Mouse (Mus musculus): Measurements from ENCODE around the gene Ltbp3.

Gene Ltbp3

DNA sequence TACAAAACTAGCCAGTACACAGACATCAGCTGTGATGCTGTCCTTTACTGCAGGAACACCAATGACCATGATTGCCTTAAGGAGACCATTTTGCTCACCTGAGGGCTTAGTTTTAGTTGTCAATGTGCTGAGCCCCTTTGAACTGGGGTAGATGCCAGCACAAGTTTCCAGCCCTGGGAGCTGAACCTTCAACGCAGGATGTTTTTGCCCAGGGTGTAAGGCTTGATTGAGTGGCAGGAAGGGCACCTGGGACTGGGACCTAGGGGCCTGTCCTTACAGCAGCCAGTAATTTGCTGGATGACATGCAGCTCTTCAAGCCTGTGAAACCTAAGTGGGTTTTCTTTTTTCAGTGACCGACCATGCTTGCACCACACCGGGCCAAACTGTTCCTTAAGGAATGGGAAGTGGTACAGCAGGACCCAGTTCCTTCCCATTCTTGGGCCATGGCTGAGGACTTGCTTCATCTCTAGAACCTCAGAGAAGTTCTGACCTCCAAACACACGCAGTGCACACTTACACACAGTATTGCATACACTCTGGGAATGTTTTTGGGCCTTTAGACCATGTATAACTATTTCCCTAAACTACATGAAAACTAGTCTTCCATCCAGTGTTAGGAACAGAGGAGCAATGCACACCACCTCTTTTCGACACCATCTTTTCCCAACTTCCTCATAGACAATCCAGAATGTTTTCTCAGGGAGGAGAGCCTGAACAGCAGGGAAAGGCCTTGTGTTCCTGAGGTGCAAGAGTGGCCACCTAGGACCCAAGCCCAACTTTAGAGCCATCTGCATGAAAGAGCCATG, 54.3 kb downstream of the Ltbp3 start:
- peak; percentile 46 for DNase-seq

GRCm38 (mm10) chr19:5795668-5796572, 55.2 kb downstream of the Ltbp3 start:
- no peak for DNase-seq

GRCm38 (mm10) chr19:5796573-5797111, 55.9 kb downstream of the Ltbp3 start:
- DNase-seq, result no peak

DNA sequence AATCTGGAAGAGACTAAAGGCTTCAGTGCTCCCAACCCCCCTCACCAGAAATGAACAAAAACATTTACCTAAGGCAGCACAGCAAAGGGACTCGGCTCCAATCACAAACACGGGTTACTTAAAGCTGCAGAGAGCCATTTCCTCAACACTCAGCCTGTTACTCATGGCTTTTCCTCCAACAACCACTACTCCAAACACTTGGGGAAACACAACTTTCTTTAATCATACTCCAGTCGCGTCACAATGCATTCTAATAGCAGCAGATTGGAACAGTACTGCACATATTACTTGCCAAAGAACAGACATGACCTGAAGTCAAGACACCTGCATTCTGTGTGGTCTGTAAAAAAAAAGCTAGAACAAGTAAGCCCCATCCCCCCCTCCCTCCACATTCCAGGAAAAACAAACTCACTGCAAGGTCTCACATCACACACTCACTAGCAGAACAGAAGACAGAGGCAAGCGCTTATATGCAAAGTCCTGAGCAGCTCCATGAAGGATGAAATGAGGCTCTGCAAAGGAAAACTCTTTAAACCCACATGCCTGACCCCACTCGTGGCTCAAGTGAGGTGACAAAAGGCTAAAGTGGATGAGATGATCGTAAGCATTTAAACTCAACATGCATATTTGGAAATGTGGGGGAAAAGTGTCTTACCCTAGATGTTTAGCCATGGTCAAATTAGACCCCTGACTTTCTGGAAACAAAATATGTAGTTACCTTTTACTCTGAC, 56.8 kb downstream of the Ltbp3 start:
- no peak for DNase-seq

DNA sequence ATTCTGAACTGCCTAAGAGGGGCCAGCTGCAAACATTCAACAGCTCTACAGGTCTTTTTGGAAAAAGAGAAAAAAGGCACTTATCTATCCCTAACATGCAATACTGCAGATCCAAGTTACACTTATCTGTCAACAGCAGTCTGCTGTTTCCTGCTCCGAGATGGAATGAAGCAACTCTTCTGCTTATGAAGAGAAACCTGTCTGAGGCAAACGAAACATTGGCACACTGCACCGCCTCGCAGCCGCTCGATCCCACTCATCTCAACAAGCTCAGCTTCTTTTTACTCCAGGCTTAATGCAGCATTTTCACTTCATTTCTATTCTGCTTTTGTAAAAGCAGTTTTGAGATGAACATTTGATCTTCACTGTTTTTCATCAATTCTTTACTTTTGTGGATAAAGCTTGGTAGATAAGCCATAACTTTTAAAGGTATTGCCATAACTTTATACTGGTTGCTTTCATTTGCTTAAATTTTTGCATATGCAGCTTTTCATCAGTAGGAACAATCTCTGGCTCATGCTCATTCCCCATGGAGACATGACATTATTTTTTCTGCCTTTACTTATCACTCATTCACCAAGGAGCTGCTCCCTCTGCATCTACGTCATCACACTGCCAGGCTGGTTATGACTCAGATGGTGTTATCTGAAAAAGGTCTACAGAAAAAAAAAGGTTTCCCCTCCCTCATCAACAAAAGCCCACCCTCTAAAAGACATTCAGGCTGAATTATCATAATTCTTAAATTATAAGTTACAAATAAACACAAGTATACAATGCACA, 58.2 kb downstream of the Ltbp3 start:
- DNase-seq, result peak; percentile 72

DNA sequence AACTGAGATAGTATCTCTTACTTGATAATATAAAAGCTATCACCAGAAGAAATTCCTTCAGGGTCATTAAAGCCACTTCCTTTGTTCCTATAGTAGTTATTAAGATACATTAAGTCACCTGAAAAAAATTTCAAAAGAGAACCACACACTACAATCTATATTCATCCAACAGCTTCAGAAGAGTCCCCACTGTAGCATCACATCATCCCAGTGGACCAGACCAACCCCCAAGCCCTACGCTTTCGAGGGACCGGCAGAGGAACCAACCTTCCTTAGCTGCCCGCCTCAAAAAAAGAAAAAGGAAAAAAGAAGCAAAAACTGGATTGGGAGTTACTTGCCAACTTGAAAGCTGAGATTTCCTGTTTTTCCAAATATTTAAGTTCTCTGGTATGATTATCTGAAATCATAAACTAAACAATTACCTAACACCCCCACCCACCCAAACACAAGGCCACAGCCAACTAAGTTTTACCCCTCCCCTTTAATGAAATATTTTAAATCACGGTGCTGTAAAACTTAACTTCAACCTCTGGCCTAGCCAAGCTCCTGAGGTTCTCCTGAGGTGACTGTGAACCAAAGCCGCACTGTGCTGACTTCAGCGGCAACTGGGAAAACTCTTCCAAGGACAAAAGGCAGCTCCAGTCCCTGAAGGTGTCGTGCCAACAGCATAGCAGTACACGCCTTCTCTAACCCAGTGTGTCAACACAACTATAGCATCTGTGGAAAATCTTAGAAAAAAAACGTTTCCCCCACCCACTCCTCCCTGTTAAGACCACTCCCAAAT, 59.1 kb downstream of the Ltbp3 start:
- no peak for DNase-seq

DNA sequence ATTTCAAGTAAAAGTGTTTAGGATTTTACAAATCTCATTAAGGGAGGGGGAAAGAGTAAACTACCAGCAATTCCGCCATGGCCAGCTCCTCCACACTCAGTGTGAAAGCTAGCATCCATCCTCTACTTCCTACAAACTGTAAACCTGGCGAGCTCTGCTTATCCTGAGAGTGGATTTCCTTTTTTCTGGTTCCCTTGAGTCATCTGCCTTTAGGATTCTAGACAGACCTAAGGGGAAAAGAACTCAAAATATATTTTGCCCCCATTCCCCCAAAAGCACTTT, 59.6 kb downstream of the Ltbp3 start:
- no peak for DNase-seq

GRCm38 (mm10) chr19:5800632-5801431, 60.1 kb downstream of the Ltbp3 start:
- peak; percentile 78 for DNase-seq

- no peak for DNase-seq
Observed at GRCm38 (mm10) chr19:5801432-5801964, 60.8 kb downstream of the Ltbp3 start.

DNA sequence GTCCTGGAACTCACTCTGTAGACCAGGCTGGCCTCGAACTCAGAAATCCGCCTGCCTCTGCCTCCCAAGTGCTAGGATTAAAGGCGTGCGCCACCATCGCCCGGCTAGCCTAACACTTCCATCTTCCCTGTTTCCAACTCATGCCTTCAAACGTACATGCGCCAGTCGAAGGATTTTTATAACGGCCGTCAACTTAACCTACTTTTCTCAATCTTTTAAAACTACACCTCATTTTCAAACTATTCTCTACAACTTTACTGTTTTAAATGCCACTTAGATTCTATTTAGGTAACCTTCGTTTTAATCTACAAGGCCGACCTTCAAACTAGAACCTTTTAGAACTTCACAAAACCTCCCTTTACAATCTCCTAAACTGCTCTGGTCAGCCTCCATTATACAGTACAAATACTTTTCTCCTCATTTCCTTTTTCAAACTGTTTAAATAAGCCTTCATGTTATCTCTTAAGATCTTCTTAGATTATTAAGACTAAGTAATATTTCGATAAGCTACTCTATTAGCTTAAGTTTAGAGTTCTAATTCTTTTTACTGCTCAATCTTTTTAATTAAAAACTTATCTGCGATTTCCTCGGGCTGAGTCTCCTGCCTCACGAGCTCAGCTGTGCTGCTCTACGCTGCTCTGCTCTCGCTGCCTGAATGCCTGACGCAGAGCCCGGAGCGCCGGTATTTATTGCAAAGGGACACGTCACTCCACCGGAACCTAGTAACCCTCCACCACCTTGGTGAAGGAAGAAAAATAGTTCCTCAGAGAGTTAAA, 61.5 kb downstream of the Ltbp3 start:
- DNase-seq, result peak; percentile 94

DNA sequence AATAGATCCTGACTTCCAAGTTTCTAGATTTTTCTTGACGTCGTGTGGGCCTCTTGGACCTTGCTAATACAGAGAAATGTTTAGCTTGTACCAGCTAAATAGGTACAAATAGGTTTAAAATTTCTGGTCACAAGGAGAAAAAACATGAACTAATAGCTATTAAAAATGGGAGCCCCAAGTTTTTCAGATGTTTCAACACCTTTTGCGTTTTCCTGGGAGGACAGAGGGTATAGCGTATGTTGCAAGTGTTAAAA, 62.0 kb downstream of the Ltbp3 start:
- DNase-seq, result no peak

DNA sequence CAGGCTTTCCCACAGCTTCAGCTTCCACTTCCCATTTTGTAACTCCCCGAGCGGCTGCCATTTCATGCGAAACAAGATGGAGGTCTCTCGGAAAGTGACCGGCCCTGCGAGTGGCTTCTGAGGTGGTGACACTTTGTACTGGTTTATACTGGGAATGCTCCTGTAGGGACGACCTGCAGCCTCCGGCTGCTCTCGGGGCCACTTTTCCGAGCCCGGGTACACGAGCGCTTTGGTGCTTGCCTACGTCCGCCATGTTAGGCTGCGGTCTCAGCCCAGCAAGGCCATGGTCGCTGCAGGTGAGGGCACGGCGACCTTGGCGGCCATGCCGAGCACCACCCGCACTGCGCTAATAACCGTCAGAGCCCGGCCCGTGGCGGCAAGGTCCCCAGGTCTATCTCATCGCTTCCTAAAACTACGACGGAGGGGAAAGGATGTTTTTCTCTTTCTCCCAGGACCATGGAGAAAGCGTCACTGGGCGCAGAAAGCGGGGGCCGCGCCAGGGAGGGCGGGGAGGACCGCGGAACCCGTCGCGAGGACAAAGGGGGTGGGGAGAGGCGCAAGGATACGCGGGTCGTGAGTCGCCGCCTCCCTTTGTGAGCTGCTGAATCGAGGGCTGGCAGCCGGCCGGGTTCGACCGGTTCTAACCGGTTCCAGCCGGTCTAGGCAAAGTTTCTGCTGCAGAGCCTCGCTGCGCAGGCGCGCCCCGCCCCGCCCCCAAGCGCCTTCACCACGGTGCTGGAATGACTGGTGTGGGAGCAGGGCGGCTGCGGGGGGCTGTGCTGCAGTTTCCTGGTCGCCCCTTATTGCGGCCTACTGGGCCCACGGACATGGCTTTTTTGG, 62.6 kb downstream of the Ltbp3 start:
- DNase-seq, result peak; percentile 100

GRCm38 (mm10) chr19:5803881-5804279, 63.2 kb downstream of the Ltbp3 start:
- no peak for DNase-seq

DNA sequence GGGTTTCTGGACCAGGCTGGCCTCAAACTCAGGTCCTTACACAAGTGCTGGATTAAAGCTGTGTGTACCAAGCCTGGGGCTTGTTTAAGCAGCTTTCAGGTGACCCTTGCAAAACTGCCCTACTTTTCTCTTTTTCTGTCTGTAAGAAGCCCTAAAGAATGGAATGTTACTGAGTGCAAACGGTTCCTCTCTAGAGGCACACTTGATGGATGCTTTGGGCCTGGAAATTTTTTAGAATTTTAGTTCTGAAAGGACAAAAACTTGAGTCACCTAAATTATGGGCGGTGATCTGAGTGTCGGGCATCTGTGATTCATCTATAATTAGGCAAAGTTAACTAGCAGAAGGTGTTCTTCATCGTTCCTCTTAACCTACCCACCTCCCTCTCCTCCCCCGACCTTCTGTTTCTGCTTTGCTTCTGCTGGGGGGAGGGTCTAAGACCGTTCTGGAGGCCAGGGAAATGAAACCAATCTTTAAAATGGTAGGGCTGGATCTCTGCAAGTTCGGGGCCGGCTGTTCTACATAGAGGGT, 63.7 kb downstream of the Ltbp3 start:
- DNase-seq, result no peak

DNA sequence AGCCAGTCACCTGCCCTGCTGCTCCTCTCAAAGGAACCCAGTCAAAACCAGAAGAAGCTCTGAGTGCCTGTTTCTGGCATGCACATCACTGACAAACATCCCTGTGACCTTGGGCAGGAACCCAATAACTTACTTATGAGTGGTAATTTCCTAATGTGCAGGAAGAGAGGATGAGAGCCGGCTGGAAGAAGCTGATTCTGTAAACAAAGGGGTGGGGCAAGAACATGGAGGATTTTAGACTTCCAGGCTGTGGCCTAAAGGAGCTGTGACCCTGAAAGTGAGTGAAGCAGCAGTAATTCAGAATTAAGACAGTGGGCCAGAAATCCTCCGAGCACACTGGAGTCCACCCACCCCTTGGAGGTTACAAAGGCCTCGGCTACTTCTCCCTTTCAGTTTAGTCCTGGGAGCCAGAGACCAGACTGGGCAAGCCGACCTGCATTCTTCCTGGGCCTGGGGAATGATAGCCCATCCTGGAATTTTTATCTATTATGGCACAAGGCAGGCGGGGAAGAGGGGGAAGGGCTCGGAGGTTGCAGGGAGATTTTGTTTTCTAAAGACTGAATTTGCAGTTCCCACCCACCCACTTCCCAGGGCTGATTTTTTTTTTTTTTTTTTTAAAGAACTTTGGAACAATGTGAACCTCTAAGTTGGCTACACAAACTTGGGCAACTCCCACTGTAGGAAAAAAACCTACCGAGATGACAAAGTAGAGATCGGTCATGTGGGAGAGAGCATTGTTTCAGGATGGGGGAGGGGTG, 65.5 kb downstream of the Ltbp3 start:
- peak; percentile 55 for DNase-seq

DNA sequence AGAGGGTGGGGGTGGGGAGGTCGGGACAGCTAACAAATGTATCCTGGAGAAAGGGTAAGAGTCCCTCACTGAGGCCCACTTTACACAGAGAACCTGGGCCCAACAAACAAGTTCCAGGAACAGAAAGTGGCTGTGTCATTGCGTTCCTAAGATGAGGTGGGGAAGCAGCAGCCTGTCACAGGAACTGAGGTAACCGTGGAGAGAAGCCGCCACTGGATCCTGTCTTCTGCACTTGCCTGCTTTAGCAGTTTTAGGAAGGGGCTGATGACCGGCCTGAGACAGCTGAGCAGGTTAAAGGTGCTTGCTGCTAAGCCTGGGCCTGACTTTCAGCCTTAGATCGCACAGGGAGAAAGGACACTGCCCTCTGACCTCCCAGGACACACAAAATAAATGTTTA, 66.1 kb downstream of the Ltbp3 start:
- DNase-seq, result peak; percentile 69

- no peak for DNase-seq
Observed at GRCm38 (mm10) chr19:5807740-5808139, 67.0 kb downstream of the Ltbp3 start.

Measured in liver (tissue).